Mouse (Mus musculus) forebrain, embryonic 12.5 days (tissue): ENCODE measurements around the gene Gnmt. TPM values are rescaled to one million over a fixed set of nuclear protein-coding genes. Genes with fewer than 3 reads are reported as not detected.

Experiments
- ATAC-seq: fragments of 200-750 bp; cut with Nextera tagmentation; 2 replicates; pipeline ENCODE4 v1.8.0; 2017; ENCODE audit warnings: moderate TSS enrichment; ENCODE audit not compliant: low FRiP score
- H3K27ac ChIP-seq: fragments of 300-500 bp; sonication (generic); 2 replicates; pipeline ENCODE4 v1.5.1; 2016; ENCODE audit warnings: mild to moderate bottlenecking
- H3K27me3 ChIP-seq: fragments of 300-500 bp; sonication (generic); 2 replicates; pipeline ENCODE4 v1.6.1; 2016; ENCODE audit warnings: mild to moderate bottlenecking
- H3K36me3 ChIP-seq: fragments of 300-500 bp; sonication (generic); replicated peaks from 2 replicates; pipeline ENCODE4 v1.6.1; 2016; ENCODE audit warnings: mild to moderate bottlenecking
- H3K4me1 ChIP-seq: fragments of 300-500 bp; sonication (generic); 2 replicates; pipeline ENCODE4 v1.6.1; 2016
- H3K4me2 ChIP-seq: fragments of 300-500 bp; sonication (generic); 2 replicates; pipeline ENCODE4 v1.6.1; 2016; ENCODE audit warnings: mild to moderate bottlenecking, moderate library complexity
- H3K4me3 ChIP-seq: fragments of 300-500 bp; sonication (generic); replicated peaks from 2 replicates; pipeline ENCODE4 v1.5.1; 2016; ENCODE audit warnings: mild to moderate bottlenecking
- H3K9ac ChIP-seq: fragments of 300-500 bp; sonication (generic); 2 replicates; pipeline ENCODE4 v1.6.1; 2016; ENCODE audit warnings: mild to moderate bottlenecking
- H3K9me3 ChIP-seq: fragments of 300-500 bp; sonication (generic); 2 replicates; pipeline ENCODE4 v1.6.1; 2016
- WGBS: fragments of 180-500 bp; shearing (Covaris S2); methylation state at CpG from one replicate; pipeline ENCODE4 v1.1.7; 2016; 5-methylcytosine and 5-hydroxymethylcytosine counted together
- polyA plus RNA-seq: library from polyadenylated mRNA; unstranded; fragments of >200 nt; fragmentation: Nextera tagmentation; extraction: Ambion mirVana; gene quantifications from 2 replicates; pipeline ENCODE4 v1.2.1, GENCODE M21; 2016

The Gnmt gene
- polyA plus RNA-seq, 1 experiment from 2014 or later = 0.54 TPM

GRCm38 (mm10) chr17:46694517-46695063 lies 34.4 kb downstream of the Gnmt start:
- 78% methylated on average over 1 of the region's 1 CpGs for WGBS
- Histone ChIP-seq H3K27ac (no peak overlapping the region), H3K4me1 (no peaks in the 10 kb centered on the region), H3K9ac (no peak overlapping the region), H3K27me3 (no peaks in the 10 kb centered on the region), H3K4me2 (no peak overlapping the region), H3K36me3 (peaks cover 43% of the 10 kb centered on the region), H3K4me3 (no peak overlapping the region), H3K9me3 (no peaks in the 10 kb centered on the region)
- no peak for ATAC-seq

DNA sequence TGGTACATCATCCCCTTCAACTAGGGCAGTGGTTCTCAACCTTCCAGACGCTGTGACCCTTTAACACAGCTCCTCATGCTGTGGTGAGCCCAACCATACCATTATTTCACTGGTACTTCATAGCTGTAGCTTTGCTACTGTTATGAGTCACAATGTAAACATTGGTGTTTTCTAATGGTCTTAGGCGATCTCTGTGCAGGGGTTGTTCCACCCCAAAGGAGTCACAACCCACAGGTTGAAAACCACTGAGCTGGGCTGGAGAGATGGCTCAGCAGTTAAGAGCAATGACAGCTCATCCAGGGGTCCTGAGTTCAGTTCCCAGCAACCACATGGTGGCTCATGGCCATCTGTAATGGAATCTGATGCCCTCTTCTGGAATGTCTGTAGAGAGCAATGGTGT lies 37.6 kb downstream of the Gnmt start:
- H3K27ac ChIP-seq = no peak overlapping the region
- ATAC-seq = no peak
- no peak overlapping the region for H3K4me2 ChIP-seq
- H3K9ac ChIP-seq = no peak overlapping the region
- H3K4me1 ChIP-seq = no peaks in the 10 kb centered on the region
- WGBS = 90% methylated on average over 2 of the region's 2 CpGs
- H3K9me3 ChIP-seq = no peaks in the 10 kb centered on the region
- peaks cover 33% of the 10 kb centered on the region for H3K36me3 ChIP-seq
- H3K4me3 ChIP-seq = no peak overlapping the region
- H3K27me3 ChIP-seq = no peaks in the 10 kb centered on the region

DNA sequence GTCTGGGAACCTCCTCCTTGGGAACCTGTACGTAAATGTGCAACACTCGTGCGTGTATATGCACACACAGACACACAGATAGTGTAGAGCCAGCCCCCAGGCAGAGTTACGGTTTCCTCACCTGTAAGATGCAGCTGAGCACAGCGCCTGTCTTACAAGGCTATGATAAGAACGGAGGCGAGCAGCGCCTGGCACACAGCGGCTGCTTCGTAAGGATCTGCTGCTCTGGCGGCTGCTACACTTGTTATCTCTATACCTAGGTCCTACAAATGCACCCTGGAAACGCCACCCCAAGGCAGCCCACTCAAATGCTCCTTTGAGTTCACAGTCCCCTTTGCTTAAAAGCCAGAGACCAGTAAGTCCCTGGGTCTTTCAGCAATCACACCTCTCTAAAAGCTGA lies 38.3 kb downstream of the Gnmt start:
- Histone ChIP-seq H3K9me3 (no peaks in the 10 kb centered on the region), H3K4me3 (no peak overlapping the region), H3K36me3 (peaks cover 33% of the 10 kb centered on the region), H3K4me1 (no peaks in the 10 kb centered on the region), H3K27ac (no peak overlapping the region), H3K9ac (no peak overlapping the region), H3K4me2 (no peak overlapping the region), H3K27me3 (no peaks in the 10 kb centered on the region)
- 94% methylated on average over 12 of the region's 12 CpGs for WGBS
- ATAC-seq = no peak

GRCm38 (mm10) chr17:46685913-46686312 lies 43.1 kb downstream of the Gnmt start:
- no peak overlapping the region for H3K9ac ChIP-seq
- peaks cover 50% of the 10 kb centered on the region for H3K36me3 ChIP-seq
- H3K9me3 ChIP-seq = no peaks in the 10 kb centered on the region
- H3K4me3 ChIP-seq = no peak overlapping the region
- H3K4me1 ChIP-seq = peaks cover 9% of the 10 kb centered on the region
- H3K27ac ChIP-seq = no peak overlapping the region
- H3K4me2 ChIP-seq = no peak overlapping the region
- ATAC-seq = no peak
- no peaks in the 10 kb centered on the region for H3K27me3 ChIP-seq
- WGBS = 94% methylated on average over 6 of the region's 6 CpGs

- H3K9me3 ChIP-seq = no peaks in the 10 kb centered on the region
- peaks cover 51% of the 10 kb centered on the region for H3K36me3 ChIP-seq
- peaks cover 30% of the 10 kb centered on the region for H3K4me1 ChIP-seq
- no peak for ATAC-seq
- no peak overlapping the region for H3K27ac ChIP-seq
- 81% methylated on average over 16 of the region's 16 CpGs for WGBS
- H3K27me3 ChIP-seq = no peaks in the 10 kb centered on the region
- H3K4me2 ChIP-seq = no peak overlapping the region
- H3K4me3 ChIP-seq = no peak overlapping the region
- no peak overlapping the region for H3K9ac ChIP-seq
Observed at GRCm38 (mm10) chr17:46682654-46683389, 46.1 kb downstream of the Gnmt start.

- Histone ChIP-seq H3K9me3 (no peaks in the 10 kb centered on the region), H3K9ac (peak overlapping the region; percentile 50), H3K4me3 (peak overlapping the region; percentile 88), H3K36me3 (peaks cover 53% of the 10 kb centered on the region), H3K4me1 (peaks cover 32% of the 10 kb centered on the region), H3K27ac (peak overlapping the region; percentile 70; the same call in 1 of the 2 replicates), H3K4me2 (peak overlapping the region; percentile 76), H3K27me3 (no peaks in the 10 kb centered on the region)
- WGBS = 28% methylated on average over 12 of the region's 12 CpGs
- ATAC-seq = peak; percentile 1; the same call in 1 of the 2 replicates
Observed at GRCm38 (mm10) chr17:46681466-46682118, 47.4 kb downstream of the Gnmt start.

- Histone ChIP-seq H3K27me3 (no peaks in the 10 kb centered on the region), H3K9ac (peak within 1 kb of the TSS; percentile 80), H3K27ac (peak within 1 kb of the TSS; percentile 89), H3K4me3 (peak within 1 kb of the TSS; percentile 88), H3K4me1 (peaks cover 32% of the 10 kb centered on the region), H3K36me3 (peaks cover 53% of the 10 kb centered on the region), H3K9me3 (no peaks in the 10 kb centered on the region), H3K4me2 (peak within 1 kb of the TSS; percentile 76)
- peak; percentile 98 for ATAC-seq
- WGBS = under 1% methylated on average over 49 of the region's 49 CpGs
Observed at GRCm38 (mm10) chr17:46680760-46681373, 48.1 kb downstream of the Gnmt start, which contains the start of gene Klhdc3. TSS of gene Klhdc3 (minus strand) at chr17:46680914.

- Histone ChIP-seq H3K4me3 (peak overlapping the region; percentile 88), H3K4me2 (peak overlapping the region; percentile 71), H3K9me3 (no peaks in the 10 kb centered on the region), H3K27me3 (no peaks in the 10 kb centered on the region), H3K27ac (peak overlapping the region; percentile 89), H3K9ac (peak overlapping the region; percentile 80), H3K36me3 (peaks cover 52% of the 10 kb centered on the region), H3K4me1 (peaks cover 32% of the 10 kb centered on the region)
- no peak; the same call in 1 of the 2 replicates for ATAC-seq
- WGBS = under 1% methylated on average over 34 of the region's 34 CpGs
Observed at GRCm38 (mm10) chr17:46679843-46680759, 48.9 kb downstream of the Gnmt start.

DNA sequence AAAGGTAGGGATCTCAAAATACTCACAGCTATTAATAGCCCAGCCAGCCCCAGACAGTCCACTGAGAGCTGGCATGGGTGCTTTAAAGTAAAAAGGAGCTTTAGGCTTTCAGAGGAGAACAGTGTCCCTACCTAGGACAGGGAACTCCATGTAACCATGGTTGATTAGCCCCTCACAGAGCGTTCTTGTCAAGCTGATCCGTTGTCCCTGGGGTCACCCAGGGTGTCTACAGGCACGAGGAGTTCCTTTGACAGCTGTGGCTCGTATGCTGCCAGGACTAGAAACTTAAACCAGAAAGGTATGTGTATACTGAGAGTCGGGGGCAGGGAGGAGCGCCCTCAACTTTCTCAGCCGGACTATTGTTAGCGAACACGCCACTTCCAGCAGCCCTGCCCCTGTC lies 50.1 kb downstream of the Gnmt start:
- peak overlapping the region; percentile 88; the same call in 1 of the 2 replicates for H3K4me3 ChIP-seq
- peak overlapping the region; percentile 71 for H3K4me2 ChIP-seq
- no peaks in the 10 kb centered on the region for H3K9me3 ChIP-seq
- 71% methylated on average over 9 of the region's 9 CpGs for WGBS
- H3K27ac ChIP-seq = no peak overlapping the region
- ATAC-seq = no peak
- H3K36me3 ChIP-seq = peaks cover 45% of the 10 kb centered on the region
- H3K9ac ChIP-seq = 0 out of 2 replicates have a peak overlapping the region, but pooled peaks have one; percentile 80
- no peaks in the 10 kb centered on the region for H3K27me3 ChIP-seq
- peaks cover 41% of the 10 kb centered on the region for H3K4me1 ChIP-seq

DNA sequence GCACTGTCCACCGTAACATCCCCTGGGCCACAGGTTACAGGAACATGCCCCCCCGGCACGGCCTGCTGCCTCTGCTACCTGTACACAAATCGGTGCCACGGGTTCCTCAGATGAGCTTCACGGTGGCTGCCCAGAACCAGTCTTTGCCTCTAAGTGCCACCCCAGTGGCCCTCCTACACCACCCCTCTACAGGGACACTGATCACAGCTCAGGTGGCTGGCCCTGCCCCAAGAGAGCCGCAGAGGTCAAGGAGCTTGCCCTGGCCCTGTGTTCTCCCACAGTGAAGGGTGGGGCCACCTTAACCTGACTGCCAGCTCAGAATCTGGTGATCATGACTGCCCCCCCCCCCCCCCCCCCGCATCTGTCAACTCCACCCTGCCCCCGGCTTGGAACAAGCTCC lies 50.6 kb downstream of the Gnmt start, which contains the start of gene Mea1:
TSS of gene Mea1 (plus strand) at position 378 of the 400 bp plus-strand sequence.
- Histone ChIP-seq H3K4me2 (peak within 1 kb of the TSS; percentile 71), H3K4me1 (peaks cover 45% of the 10 kb centered on the region), H3K27me3 (no peaks in the 10 kb centered on the region), H3K9ac (peak within 1 kb of the TSS; percentile 80), H3K9me3 (no peaks in the 10 kb centered on the region), H3K4me3 (peak within 1 kb of the TSS; percentile 88), H3K27ac (no peak within 1 kb of the TSS; the same call in 1 of the 2 replicates), H3K36me3 (peaks cover 40% of the 10 kb centered on the region)
- no peak for ATAC-seq
- WGBS = 95% methylated on average over 7 of the region's 9 CpGs
